Mouse (Mus musculus): ENCODE results near the gene Enox1. TPM values are rescaled to one million over a fixed set of nuclear protein-coding genes. Genes with fewer than 3 reads are reported as not detected.

The Enox1 gene
- total and polyA plus RNA-seq, 3 experiments = not detected

DNA sequence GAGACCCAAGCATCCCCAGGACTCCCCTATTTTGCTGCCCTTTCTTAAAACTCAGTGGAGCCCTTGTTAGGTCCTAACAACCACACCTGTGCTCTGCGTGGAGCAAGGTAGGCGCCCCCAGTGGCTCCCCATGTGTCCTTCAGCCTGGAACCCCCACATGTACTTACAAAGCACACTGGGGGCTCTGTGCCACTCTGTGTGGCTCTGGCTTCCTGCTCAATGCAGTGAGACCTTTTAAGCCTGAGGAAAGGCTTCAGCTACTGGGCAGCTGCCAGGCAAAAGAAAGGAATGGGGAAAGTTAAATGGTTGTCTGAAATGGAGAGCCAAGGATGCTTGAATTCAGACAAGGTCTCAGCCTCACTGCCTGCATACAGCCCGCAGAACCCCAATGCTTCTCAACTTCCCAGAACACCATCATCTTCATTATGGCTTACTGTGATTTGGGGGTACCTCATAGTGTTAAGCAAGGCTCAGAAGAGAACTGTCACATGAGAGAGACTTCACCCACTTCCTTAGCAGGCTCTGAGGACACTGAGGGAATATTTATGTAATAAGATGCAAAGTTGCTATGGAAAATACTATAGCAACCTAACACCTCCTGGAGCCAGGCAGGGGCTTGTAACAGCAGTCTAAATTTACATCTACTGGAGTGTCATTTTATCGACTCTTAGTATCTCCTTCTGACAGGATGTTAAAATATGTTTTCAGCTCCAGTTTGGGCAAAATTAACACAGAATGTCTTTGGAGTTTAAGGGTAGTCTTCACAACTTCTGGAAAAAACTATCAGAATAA, 465.1 kb downstream of the Enox1 start:
- TF ChIP-seq CHD2 (IDR thresholded peaks at IDR 0.05; ENCODE audit: low read length) (no peak), ZNF384 (IDR thresholded peaks at IDR 0.05; ENCODE audit: low read depth, low read length) (no peak), MYC (IDR thresholded peaks at IDR 0.05; ENCODE audit: low read depth, low read length) (no peak), SIN3A (IDR thresholded peaks at IDR 0.05; ENCODE audit: low read length) (no peak), GABPA (IDR thresholded peaks at IDR 0.05; ENCODE audit: insufficient replicate concordance, low read depth, low read length) (no peak), RAD21 (IDR thresholded peaks at IDR 0.05; ENCODE audit: low read depth, low read length) (no peak), ETS1 (conservative IDR thresholded peaks at IDR 0.05; ENCODE audit: low read depth, low read length) (no peak), JUND (conservative IDR thresholded peaks at IDR 0.05; ENCODE audit: low read depth, low read length) (no peak), BHLHE40 (IDR thresholded peaks at IDR 0.05; ENCODE audit: low read depth, low read length) (no peak), USF1 (IDR thresholded peaks at IDR 0.05; ENCODE audit: low read depth, low read length) (no peak)
- Histone ChIP-seq H3K79me2 (replicated peaks; ENCODE audit: control insufficient read depth, extremely low read depth, insufficient read depth, poor library complexity, severe bottlenecking) (no peaks in the 10 kb centered on the region), H3K9me3 (replicated peaks; ENCODE audit: low read length) (peaks cover 67% of the 10 kb centered on the region), H3K27me3 (replicated peaks) (no peaks in the 10 kb centered on the region), H3K4me1 (ENCODE audit: control insufficient read depth in 1 of 2, insufficient read depth in 2 of 2) (no peaks in the 10 kb centered on the region), H3K4me3 (replicated peaks in 1 of 3; ENCODE audit: low read depth in 2 of 3, low read length in 2 of 3, poor library complexity in 1 of 3) (peak overlapping the region in 1 of 3 experiments; percentile 4), H3K4me2 (ENCODE audit: insufficient read depth, low read depth, poor library complexity, severe bottlenecking) (no peak overlapping the region), H3K36me3 (replicated peaks in 1 of 2; ENCODE audit: control insufficient read depth in 1 of 2, insufficient read depth in 1 of 2, low read length in 1 of 2) (peaks cover 0 to 2% of the 10 kb centered on the region in 2 experiments), H3K9ac (ENCODE audit: insufficient read depth, low read depth) (no peak overlapping the region), H3K27ac (ENCODE audit: insufficient read depth, low read depth) (no peak overlapping the region)
- no peak for DNase-seq (ENCODE audit: extremely low read depth)
- in situ Hi-C loops (cut with MboI; ENCODE audit: low pct_ligation_motif_present, low pct_unique_long_range_greater_than_20kb, low sequenced_read_pairs) = no loop called here
- dilution Hi-C loops (cut with MboI; ENCODE audit: extremely low pct_ligation_motif_present, extremely low pct_unique_long_range_greater_than_20kb, low sequenced_read_pairs) = no loop called here

- dilution Hi-C loops (cut with MboI; ENCODE audit: extremely low pct_ligation_motif_present, extremely low pct_unique_long_range_greater_than_20kb, low sequenced_read_pairs) (no loop called here), in situ Hi-C loops (cut with MboI; ENCODE audit: low pct_ligation_motif_present, low pct_unique_long_range_greater_than_20kb, low sequenced_read_pairs) (no loop called here)
- no peak overlapping the region for H3K4me3 ChIP-seq (replicated peaks in 1 of 3; ENCODE audit: low read depth in 2 of 3, low read length in 2 of 3, poor library complexity in 1 of 3)
These were observed 470.3 kb downstream of the Enox1 start for GRCm38 (mm10) chr14:77626557-77627507.

More at GRCm38 (mm10) chr14:77626557-77627507, 470.3 kb downstream of the Enox1 start:
- Histone ChIP-seq H3K9me3 (replicated peaks; ENCODE audit: low read length) (peaks cover 66% of the 10 kb centered on the region), H3K4me2 (ENCODE audit: insufficient read depth, low read depth, poor library complexity, severe bottlenecking) (no peak overlapping the region), H3K36me3 (replicated peaks in 1 of 2; ENCODE audit: control insufficient read depth in 1 of 2, insufficient read depth in 1 of 2, low read length in 1 of 2) (no peaks in the 10 kb centered on the region), H3K9ac (ENCODE audit: insufficient read depth, low read depth) (no peak overlapping the region), H3K79me2 (replicated peaks; ENCODE audit: control insufficient read depth, extremely low read depth, insufficient read depth, poor library complexity, severe bottlenecking) (no peaks in the 10 kb centered on the region), H3K27ac (ENCODE audit: insufficient read depth, low read depth) (no peak overlapping the region), H3K27me3 (replicated peaks) (no peaks in the 10 kb centered on the region), H3K4me1 (ENCODE audit: control insufficient read depth in 1 of 2, insufficient read depth in 2 of 2) (no peaks in the 10 kb centered on the region)
- DNase-seq (ENCODE audit: extremely low read depth) = no peak
- no peak for TF ChIP-seq CHD1 (IDR thresholded peaks at IDR 0.05; ENCODE audit: low read depth, low read length)
- TF ChIP-seq CHD2 (IDR thresholded peaks at IDR 0.05; ENCODE audit: low read length) = no peak
- no peak for TF ChIP-seq RCOR1 (conservative IDR thresholded peaks at IDR 0.05; ENCODE audit: low read depth, low read length)
- no peak for TF ChIP-seq ZKSCAN1 (IDR thresholded peaks at IDR 0.05; ENCODE audit: borderline replicate concordance, low read depth, low read length)
- no peak for TF ChIP-seq E2F4 (IDR thresholded peaks at IDR 0.05; ENCODE audit: insufficient replicate concordance, low read depth, low read length)
- no peak for TF ChIP-seq POLR2A (IDR thresholded peaks at IDR 0.05; ENCODE audit: low read depth, low read length)
- TF ChIP-seq EP300 (IDR thresholded peaks at IDR 0.05; ENCODE audit: low read length) = no peak
- TF ChIP-seq MEF2A (IDR thresholded peaks at IDR 0.05; ENCODE audit: borderline replicate concordance, low read depth, low read length) = no peak
- no peak for TF ChIP-seq ZC3H11A (IDR thresholded peaks at IDR 0.05; ENCODE audit: low read depth, low read length)
- TF ChIP-seq ZNF384 (IDR thresholded peaks at IDR 0.05; ENCODE audit: low read depth, low read length) = no peak
- TF ChIP-seq ZMIZ1 (IDR thresholded peaks at IDR 0.05; ENCODE audit: low read depth, low read length) = no peak
- no peak for TF ChIP-seq USF2 (conservative IDR thresholded peaks at IDR 0.05; ENCODE audit: low read depth, low read length)
- no peak for TF ChIP-seq KAT2A (IDR thresholded peaks at IDR 0.05; ENCODE audit: insufficient replicate concordance, low read length)
- TF ChIP-seq BHLHE40 (IDR thresholded peaks at IDR 0.05; ENCODE audit: low read depth, low read length) = no peak
- no peak for TF ChIP-seq JUND (conservative IDR thresholded peaks at IDR 0.05; ENCODE audit: low read depth, low read length)
- TF ChIP-seq MAX (IDR thresholded peaks at IDR 0.05; ENCODE audit: low read length) = no peak
- TF ChIP-seq JUN (IDR thresholded peaks at IDR 0.05; ENCODE audit: insufficient read depth, low read depth, low read length) = no peak
- no peak for TF ChIP-seq UBTF (IDR thresholded peaks at IDR 0.05; ENCODE audit: low read depth, low read length)
